Mouse (Mus musculus) bone marrow macrophage, adult 2 months (primary cell): ENCODE data around the gene Sit1.

ENCODE experiments used
- CTCF ChIP-seq: IDR thresholded peaks from 2 replicates; pipeline ENCODE4 v1.5.1; 2012; ENCODE audit warnings: low read depth, mild to moderate bottlenecking, low read length, moderate library complexity
- POLR2A ChIP-seq: IDR thresholded peaks from 2 replicates; pipeline ENCODE4 v1.6.1; 2012; ENCODE audit warnings: mild to moderate bottlenecking, low read depth, low read length, borderline replicate concordance

DNA sequence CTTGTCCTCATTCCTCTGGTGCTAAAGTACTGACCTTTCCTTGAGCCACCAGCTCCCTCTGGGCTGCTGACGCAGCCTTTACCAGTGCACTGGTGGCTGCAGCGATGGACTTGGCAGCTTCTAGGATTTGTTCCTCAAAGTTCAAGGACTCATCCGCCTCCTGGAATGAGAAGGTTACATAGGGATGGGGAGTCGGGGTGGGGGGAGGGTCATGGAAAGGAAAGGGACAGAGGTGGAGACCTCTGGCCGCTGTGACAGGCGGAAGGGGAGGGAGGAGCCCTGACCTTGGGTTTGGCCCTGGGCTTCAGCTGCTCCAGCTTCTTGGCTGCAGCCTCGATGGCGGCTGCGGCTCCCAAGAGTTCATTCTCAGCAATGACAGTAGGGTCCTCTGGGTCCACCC is 49.7 kb upstream of the Sit1 start:
- TF ChIP-seq CTCF (no peak), POLR2A (no peak)
